Mouse (Mus musculus) ES-E14 (cell line): ENCODE measurements at regions not wholly inside any gene's neighbourhood (a gene's known extent, or its start where the extent isn't known, plus 50 kb on each side); places are given as distances from the start of the nearest gene placed in this dataset.

Experiments used
- DNase-seq: peaks from one replicate; pipeline ENCODE4 v3.0.0-alpha.2; 2013; ENCODE audit warnings: low read depth, low spot score
- H3K27ac ChIP-seq: 2 replicates; pipeline ENCODE4 v1.5.1; 2012; ENCODE audit warnings: low read depth, mild to moderate bottlenecking, low read length, moderate library complexity, mixed read lengths; ENCODE audit not compliant: poor library complexity, insufficient read depth, severe bottlenecking
- H3K36me3 ChIP-seq: 2 replicates; pipeline ENCODE4 v1.6.1; 2012; ENCODE audit warnings: mild to moderate bottlenecking, low read length, moderate library complexity, mixed read lengths; ENCODE audit not compliant: control insufficient read depth, poor library complexity, insufficient read depth, severe bottlenecking
- H3K4me1 ChIP-seq, 2 experiments: fragments of 150-350 bp in 1 of 2; sonication (generic) in 1 of 2; 2 replicates each; pipeline ENCODE4 v1.6.1; 2012; ENCODE audit warnings: low read length in 2 of 2, mild to moderate bottlenecking in 1 of 2, mixed read lengths in 1 of 2; ENCODE audit not compliant: control insufficient read depth in 2 of 2, insufficient read depth in 2 of 2, poor library complexity in 1 of 2
- H3K4me3 ChIP-seq, 2 experiments: fragments of 150-350 bp in 1 of 2; sonication (generic) in 1 of 2; 2 replicates each; pipeline ENCODE4 v1.5.1; 2012; ENCODE audit warnings: low read length in 2 of 2, low read depth in 1 of 2, mild to moderate bottlenecking in 1 of 2, mixed read lengths in 1 of 2; ENCODE audit not compliant: insufficient read depth in 1 of 2, poor library complexity in 1 of 2, severe bottlenecking in 1 of 2
- H3K9ac ChIP-seq: 2 replicates; pipeline ENCODE4 v1.6.1; 2012; ENCODE audit warnings: low read depth, mild to moderate bottlenecking, low read length, mixed read lengths; ENCODE audit not compliant: poor library complexity, insufficient read depth, severe bottlenecking
- H3K9me3 ChIP-seq: fragments of 150-350 bp; sonication (generic); 2 replicates; pipeline ENCODE4 v1.6.1; 2012; ENCODE audit warnings: low read depth, mild to moderate bottlenecking, low read length; ENCODE audit not compliant: control insufficient read depth, insufficient read depth
- CHD2 ChIP-seq: IDR thresholded peaks from 2 replicates; pipeline ENCODE4 v1.6.1; 2014; ENCODE audit warnings: mild to moderate bottlenecking, low read depth, low read length, inconsistent platforms
- HCFC1 ChIP-seq: IDR thresholded peaks from 2 replicates; pipeline ENCODE4 v1.6.1; 2012; ENCODE audit warnings: low read length, inconsistent platforms, borderline replicate concordance; ENCODE audit not compliant: insufficient read depth
- MAFK ChIP-seq: IDR thresholded peaks from 2 replicates; pipeline ENCODE4 v1.6.1; 2014; ENCODE audit warnings: mild to moderate bottlenecking, low read depth, low read length, inconsistent platforms; ENCODE audit not compliant: insufficient read depth
- ZC3H11A ChIP-seq: IDR thresholded peaks from 2 replicates; pipeline ENCODE4 v1.6.1; 2012; ENCODE audit warnings: low read depth, mild to moderate bottlenecking, inconsistent platforms, low read length, borderline replicate concordance
- ZNF384 ChIP-seq: IDR thresholded peaks from 2 replicates; pipeline ENCODE4 v1.6.1; 2012; ENCODE audit warnings: low read depth, low read length, inconsistent platforms
- in situ Hi-C, 2 experiments: fragments of 600-800 bp; cut with MboI; formaldehyde crosslinking; loops; one replicate each; pipeline ENCODE4 v1.15.1; 2025; ENCODE audit warnings: low sequenced_read_pairs in 2 of 2, inconsistent platforms in 1 of 2; ENCODE audit not compliant: unreplicated experiment in 2 of 2

- TF ChIP-seq ZC3H11A (no peak), CHD2 (no peak)
- H3K27ac ChIP-seq, result no peak overlapping the region
- no peaks in the 10 kb centered on the region for H3K36me3 ChIP-seq
- H3K4me3 ChIP-seq, result no peak overlapping the region
- no peak for DNase-seq
- H3K4me1 ChIP-seq, result no peaks in the 10 kb centered on the region
- no peaks in the 10 kb centered on the region for H3K9me3 ChIP-seq
- in situ Hi-C loops, result no loop called here
- no peak overlapping the region for H3K9ac ChIP-seq
Measured at GRCm38 (mm10) chr13:82106032-82106431, 323.2 kb downstream of the Cetn3 start.

- H3K4me1 ChIP-seq, result no peaks in the 10 kb centered on the region
- no peaks in the 10 kb centered on the region for H3K9me3 ChIP-seq
- TF ChIP-seq CHD2, result no peak
- TF ChIP-seq ZC3H11A, result no peak
- TF ChIP-seq ZNF384, result no peak
- no peak for TF ChIP-seq MAFK
- no peak for TF ChIP-seq HCFC1
- in situ Hi-C loops, result no loop called here
- no peak for DNase-seq
- H3K36me3 ChIP-seq, result no peaks in the 10 kb centered on the region
- no peak overlapping the region for H3K9ac ChIP-seq
- no peak overlapping the region for H3K4me3 ChIP-seq
- H3K27ac ChIP-seq, result no peak overlapping the region
Measured at GRCm38 (mm10) chr13:82129777-82130735, 347.2 kb downstream of the Cetn3 start.
